Mouse (Mus musculus) lung, postnatal 25 days (tissue): ENCODE data around the gene Plac9a.
"Not testable (repeated sequence)": the region's sequence is repeated elsewhere in the genome, so short reads cannot be mapped to it uniquely, and the experiment has no call there.

Experiments used
- DNase-seq: peaks from one replicate; pipeline ENCODE4 v3.0.0; 2022; ENCODE audit warnings: low spot score

The Plac9a gene

DNA sequence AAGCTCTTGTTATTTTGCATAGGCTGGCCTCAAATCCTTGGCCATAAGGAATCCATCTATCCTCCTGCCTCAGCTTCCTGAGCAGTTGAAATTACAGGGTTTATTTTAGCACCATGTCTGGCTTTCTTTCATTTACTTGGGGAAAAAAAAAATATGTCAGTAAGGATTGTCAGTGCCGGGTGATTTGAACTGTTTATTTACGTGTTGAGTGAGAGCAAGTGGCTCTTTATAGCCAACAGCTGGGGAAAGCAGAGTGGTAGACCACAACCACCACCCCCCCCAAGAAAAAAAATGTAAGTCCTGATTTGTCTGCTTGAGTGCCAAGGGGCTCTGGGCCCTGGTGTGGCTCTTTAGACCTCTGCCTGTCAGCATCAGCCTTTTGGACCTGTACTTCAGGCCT is 39.2 kb downstream of the Plac9a start:
- no peak for DNase-seq

DNA sequence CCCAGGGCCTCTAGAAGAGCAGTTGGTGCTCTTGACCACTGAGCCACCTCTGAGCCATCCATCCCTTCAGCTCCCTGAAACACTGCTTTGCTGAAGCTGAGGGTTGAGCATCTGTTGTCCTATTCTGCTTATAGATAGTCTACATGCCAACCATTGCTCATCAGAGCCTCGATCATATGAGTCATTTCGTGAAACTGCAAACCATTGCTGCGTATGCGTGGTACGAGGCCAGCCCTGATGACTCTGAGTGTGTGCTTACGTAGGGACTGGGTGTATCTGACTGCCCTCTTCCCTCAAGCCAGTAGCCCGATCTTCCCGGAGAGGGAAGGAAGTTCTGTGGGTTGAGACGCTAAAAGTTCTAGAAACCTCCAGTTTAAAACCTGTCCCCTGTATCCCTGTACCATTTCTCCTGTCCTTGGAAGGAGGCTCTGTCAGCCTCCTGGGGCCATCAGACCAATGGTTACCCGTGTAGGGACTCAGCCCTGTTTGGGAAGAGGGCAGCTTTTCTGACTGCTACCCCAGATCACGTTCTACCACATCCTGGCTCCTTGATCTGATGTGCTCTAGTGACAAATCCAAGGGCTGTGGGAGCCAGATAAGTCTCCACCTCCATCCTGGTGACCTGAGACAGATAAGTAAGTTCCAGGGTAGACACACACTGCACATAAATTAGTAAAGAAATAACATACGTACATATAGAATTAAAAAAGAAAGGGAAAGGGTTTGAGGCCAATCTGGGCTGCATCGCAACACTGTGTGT is 40.9 kb downstream of the Plac9a start:
- DNase-seq = no peak

DNA sequence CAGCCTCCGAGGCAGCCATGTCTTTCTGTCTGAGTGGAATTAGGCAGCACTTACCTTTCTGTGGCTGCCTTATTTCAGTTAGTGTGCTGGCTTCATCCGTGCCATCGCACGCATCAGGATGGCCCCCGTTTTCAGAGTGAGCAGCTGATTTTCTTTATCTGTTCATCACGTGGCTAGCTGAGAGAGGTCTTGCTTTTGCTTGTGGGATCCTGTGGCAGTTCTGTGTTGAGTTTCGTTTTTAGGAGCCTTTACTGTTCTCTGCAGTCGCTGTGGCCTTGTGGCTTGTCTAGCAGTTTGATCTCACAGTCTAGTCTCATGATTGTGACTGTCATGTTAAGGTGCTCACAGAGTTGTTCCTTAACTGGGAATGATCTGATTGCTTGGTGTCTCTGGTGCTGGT is 45.0 kb downstream of the Plac9a start:
- DNase-seq = no peak

DNA sequence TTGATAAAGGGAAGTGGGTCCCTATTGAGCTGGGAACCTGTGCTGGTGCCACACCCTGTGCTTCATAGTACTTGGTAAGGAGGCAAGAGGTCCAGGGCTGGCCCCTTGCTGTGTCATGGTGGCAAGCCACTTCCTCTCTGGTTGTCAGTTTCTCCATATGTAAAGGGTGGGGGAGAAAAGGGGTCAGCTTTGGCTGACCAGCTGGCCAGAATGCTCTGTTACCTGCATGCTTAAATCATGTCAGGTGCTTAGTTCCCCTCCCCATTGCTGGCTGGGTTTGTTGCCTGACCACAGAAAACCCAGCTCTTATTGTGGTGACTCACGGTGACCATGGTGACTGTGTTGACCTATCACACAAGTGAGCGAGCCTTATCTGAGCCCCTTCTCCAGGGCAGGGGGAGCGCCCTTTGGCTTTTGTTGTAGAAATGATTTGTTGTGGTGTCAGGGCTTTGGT is 45.7 kb downstream of the Plac9a start:
- DNase-seq = peak; percentile 59

DNA sequence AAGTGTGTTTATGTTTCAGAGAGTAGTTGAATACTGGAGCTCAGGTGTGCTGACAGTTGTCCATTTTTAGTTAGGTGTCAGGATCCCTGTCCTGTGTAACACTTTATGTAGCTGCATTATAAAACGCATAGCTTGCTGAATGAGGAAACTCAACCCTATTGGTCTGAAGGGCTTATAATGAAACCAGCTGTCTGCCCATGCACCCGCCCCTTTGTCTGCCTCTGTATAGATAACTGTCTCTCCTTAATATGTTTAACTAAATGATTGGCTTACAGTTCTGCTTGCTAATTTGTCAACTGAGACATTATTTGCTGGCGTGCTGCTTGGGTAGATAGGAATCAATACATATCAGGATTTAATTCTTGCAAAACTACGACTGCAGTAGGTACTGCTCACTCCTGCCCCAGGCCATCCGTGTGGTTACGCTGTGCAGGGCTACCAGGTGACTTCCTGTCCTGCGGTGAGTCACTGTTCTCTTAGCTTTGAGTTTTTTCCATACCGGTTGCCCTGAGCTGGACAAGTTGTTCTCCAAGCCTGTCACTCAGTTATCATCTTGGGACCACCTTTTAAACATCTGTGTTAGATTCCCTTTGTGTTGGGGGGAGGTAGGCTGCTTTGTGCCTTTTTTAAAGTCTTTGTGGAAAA is 47.5 kb downstream of the Plac9a start:
- DNase-seq = no peak

DNA sequence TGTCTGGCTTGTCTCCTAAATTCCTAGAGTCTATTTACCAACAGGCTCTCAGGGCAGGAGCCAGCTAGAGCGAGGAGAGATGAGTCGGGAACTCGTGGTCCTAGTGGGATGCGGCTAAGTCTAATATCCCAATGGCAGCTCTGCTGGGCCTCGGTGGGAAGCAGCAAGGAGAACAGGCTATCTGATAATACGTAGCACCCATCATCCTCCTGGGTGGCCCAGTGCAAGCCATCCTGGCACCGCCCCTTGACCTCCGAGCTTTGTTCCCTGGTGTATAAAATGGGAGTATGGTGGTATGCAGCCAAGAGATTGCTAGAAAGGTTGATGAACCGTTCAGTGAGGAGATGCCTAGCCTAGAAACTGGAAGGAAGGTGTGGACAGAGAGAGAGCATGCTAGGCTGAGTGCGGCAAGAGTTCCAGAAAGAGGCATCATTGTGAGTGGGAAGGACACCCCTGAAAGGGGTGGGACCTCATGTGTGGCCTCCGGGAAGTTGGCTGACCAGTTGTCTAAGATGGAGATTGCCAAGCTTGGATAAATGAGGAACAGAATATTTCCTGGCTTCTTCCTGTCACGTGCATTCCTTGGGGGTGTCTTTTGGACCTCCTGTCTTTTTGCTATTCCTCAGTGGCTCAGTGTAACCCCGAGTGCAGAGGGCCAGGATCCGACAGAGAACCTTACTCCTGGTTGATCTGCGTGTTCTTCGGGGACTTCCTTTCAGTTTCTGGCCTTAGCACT is 49.0 kb downstream of the Plac9a start:
- no peak for DNase-seq

DNA sequence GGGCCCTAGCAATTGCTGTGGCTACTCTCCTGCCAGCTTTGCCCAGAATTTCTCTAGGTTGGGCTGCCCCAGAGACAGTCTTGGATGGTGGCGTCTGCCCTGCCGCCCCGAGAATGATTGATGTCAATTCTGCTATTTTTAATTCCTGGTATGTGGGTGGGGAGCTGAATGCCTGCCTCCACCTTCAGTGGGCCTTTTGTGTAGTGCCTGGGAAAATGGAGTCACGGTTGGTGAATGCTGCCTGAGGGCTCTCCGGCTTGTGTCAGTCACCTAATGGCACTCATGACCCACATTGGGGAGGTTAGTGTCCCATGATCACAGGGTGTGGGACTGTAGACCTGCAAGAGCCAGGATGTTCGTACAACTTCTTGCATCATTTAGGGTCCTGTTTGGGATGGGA is 49.6 kb downstream of the Plac9a start:
- no peak for DNase-seq

DNA sequence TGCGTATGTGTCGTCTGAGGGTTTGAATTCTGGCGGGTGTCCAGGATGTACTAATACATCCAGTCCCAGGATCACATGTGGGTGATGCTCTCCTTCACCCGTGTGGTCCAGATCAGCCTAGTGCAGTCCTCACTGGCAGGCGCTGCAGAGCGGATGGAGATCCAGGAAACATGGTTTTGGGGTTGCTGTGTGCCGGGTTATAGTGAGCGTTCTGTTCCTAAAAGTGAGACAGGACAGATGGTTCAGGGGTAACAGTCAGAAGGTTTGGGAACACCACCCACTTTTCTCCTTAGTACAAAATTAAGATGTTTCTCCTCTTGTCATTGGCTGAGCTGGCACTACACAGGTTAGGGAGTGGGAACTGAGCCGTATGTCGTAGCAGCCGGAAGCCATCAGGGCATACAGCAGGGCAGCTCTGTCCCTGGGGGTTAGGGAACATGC is 50.8 kb downstream of the Plac9a start:
- DNase-seq = no peak

DNA sequence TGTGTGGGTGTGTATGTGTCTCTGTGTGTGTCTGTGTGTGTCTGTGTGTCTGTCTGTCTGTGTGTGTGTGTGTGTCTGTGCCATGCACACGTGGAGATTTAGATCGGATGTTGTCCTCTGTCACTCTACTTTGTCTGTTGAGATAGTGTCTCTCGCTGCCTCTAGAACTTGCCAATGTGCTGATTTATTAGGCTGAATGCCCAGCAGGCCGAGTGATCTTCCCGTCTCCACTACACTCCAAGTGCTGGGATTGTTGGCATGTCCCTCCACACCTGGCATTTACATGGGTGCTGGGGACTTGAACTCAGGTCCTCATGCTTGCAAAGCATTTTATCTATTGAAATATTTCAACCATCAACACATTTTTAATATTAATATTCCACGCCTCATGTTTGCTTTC is 51.7 kb downstream of the Plac9a start:
- no peak for DNase-seq

DNA sequence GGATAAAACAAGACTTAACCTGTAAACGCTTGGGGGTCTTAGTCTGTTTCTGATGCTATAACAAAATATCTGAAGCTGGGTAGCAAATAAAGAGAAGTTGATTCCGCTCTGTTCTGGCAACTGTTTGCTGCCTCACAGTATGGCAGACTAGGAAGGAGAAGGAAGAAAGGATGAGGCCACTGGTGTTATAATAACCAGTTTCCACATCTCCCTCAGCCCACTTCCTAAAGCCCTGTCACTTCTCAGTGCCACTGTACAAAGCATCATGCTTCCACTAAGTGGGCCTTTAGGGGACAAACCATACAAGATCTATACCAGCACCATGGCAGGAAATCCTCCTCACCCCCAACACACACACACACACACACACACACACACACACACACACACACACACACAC is 52.5 kb downstream of the Plac9a start:
- DNase-seq = no peak

DNA sequence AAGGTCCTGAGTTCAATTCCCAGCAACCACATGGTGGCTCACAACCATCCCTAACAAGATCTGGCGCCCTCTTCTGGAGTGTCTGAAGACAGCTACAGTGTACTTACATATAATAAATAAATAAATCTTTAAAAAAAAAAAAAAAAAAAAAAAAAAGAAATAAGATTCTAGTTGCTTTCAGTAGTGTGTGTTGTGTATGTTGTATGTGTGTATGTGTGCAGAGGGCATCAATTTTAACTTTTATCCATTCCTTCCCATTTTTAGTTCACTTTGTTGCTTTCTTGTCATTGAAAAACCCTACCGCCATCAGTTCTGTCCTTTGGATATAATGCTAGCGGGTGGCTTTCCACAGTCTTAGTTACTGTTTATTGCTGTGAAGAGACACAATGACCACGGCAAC is 54.2 kb downstream of the Plac9a start:
- DNase-seq = not testable (repeated sequence)

DNA sequence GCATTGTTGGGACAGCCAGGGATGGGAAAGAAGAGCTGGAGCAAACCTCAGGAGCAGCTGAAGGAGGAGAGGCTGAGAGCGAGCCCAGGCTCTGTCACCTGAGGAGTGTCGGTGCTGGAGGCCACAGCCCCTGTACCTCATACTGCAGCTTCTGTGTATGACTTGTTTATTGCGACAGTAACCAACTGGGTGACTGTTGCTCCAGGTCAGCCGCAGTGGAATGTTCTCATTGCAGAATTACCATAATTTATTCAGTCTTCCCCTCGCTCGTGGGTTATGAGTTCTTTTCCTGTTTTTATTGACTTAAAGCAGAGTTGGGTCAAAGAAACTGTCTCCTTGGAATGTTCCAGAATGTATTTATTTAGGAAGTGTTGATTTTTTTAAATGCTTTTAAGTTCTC is 54.7 kb downstream of the Plac9a start:
- no peak for DNase-seq

DNA sequence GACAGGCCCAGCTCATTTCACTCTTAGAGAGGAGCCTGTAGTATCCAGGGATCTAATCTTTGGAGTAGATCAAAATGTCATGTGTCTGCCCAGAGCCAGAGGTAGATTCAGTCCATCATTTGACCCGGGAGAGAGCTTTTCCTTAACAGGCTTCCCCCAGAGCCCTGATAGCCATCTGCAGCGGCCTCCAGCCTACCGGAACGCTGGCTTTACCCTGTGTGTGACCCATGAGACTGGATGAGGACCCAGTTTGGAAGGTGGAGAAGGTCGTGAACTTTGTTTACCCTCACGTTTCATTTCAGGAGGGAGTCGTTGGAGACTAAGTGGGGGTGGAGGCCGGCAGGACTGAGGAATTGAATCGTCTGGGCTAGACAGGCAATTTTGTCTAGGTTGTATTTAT is 55.2 kb downstream of the Plac9a start:
- no peak for DNase-seq

DNA sequence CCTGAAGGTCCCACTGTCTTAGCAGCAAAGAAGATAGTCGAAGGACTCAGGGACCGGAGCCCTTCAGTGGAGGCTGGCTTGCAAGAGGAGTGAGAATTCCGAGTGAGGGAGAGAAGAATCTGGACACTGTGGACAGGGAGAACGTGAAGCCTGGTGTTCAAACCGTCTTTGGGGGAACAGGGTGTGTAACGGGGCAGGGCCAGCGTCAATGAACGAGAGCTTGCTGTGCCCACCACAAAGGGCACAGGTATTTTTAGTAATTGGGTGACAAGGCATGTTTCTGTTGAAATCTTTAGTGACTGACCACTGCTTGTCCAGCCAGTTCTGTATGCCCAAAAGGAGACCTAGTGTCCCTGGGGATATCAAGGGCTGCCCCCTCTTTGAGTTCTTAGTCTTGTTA is 56.4 kb downstream of the Plac9a start:
- DNase-seq = no peak

DNA sequence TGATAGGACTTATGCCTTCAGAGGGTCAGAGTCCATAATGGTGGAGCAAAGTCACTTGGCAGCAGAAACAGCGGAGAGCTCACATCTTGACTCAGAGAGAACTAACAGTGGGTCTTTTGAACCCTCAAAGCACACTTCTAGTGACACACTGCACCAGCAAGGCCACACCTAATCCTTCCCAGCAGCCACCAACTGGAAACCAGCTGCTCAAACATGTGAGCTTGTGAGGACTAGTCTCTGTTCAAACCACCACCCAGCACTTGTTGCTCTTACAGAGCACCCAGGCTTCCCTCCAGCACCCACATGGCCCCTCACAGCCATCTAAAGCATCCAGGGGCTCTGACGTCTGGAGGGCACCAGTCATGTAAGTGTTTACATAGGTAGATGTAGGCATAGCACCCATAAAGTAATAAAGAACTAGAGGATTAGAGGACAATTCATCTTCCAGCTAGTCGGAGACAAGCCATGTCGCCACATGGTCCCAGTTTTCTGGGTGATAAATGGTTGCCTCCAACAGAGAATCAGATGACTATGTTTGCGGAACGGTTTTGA is 57.0 kb downstream of the Plac9a start:
- no peak for DNase-seq

DNA sequence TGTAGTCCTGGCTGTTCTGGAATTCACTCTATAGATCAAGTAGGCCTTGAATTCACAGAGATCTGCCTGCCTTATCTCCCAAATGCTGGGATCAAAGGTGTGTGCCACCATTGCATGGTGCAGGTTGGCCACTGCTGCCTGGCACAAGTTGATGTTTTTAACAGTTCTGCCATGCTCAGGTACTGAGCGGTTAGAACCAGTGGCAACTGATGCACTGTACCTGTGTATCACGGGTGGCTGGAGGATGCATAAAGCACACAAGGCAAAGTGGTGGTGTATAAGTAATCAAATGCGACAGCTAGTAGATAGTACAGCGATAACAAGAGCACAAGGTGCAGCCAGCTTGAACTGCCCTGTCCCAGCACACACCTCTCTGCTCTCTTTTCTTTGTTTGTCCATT is 58.5 kb downstream of the Plac9a start:
- DNase-seq = no peak

DNA sequence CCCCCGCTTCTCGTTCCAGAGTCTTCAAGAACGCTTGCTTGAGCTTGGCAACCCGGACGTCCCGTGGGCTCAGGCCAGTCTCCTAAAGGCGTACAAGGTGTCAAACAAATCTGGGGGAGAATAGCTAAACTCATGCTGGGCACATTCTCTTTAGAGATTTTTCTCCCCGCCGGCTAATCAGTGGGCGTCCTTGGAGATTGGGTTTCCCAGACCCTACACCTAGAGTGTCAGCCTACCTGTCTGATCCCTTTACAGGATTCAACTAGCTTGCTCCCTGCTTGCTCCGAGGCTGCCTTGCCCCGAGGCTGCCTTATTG is 60.3 kb downstream of the Plac9a start:
- DNase-seq = no peak

DNA sequence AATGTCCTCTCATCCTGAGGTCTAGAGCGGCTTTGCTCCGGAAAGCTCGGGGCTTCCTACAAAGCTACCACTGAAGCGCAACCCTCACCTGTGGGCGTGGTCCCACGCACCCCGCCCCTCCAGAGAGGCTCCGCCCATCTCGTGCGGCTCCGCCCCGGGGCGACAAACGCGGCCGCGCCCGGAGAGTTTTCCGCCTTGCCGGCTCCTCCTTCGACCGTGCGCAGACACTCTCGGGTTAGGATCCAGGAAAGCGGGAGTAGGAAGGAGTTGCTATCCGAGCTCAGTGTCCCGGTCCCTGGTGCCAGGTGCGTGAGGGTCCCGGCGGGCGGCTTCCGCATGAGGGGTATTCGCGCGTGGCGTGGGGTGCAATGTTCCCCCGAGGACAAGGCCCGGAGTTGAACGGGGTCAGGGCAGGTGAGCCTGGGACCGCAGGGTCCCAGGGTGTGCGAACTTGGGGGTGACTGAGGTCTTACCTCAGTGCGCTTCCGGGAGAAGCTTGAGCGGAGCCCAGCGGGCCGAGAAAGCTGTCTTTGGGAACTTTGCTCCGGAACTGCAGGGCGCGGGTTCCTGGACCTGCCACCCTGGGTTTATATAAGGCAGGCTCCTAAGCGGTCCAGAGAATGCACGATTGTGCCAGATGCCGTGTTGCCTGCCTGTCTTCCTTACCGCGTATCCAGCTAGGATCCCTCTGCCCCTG is 60.8 kb downstream of the Plac9a start, which contains the start of gene Anxa11:
TSS of gene Anxa11 (plus strand) at position 166 of the 697 bp plus-strand sequence.
- DNase-seq = peak; percentile 93

DNA sequence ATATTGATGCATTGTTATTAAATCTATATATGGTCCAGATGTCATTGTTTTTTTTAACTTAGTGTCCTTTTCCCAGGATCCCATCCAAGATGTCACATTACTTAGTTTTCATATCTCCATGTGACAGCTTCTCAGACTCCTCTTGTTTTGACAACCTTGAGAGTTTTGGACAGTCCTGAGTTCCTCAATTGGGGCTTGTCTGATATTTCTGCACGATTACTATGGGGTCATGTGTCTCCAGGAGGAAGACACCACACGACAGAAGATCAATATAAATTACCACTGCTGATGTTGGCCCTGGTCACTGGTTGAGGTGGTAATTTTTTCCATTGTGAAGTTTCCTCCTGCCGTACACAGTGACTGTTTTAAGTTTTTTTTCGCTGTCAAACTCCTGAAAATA is 61.3 kb downstream of the Plac9a start:
- DNase-seq = no peak

DNA sequence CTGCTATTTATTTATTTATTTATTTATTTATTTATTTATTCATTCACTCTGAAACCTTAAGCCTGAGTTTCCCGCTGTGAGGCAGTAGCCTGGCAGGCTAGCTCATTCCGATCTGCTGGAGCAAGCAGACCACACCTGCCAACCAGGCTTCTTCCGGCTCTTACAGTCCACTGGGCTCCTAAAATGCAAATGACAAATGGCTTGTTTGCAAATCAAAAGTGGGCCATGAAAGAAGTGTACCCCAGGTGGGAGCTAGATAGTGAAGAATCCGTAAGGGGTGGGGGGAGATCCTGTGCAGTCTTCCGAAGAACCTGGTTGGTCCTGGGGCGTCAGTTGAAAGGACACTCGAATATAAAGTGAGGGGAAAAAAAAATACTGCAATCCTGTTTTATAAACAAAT is 61.9 kb downstream of the Plac9a start:
- DNase-seq = no peak

DNA sequence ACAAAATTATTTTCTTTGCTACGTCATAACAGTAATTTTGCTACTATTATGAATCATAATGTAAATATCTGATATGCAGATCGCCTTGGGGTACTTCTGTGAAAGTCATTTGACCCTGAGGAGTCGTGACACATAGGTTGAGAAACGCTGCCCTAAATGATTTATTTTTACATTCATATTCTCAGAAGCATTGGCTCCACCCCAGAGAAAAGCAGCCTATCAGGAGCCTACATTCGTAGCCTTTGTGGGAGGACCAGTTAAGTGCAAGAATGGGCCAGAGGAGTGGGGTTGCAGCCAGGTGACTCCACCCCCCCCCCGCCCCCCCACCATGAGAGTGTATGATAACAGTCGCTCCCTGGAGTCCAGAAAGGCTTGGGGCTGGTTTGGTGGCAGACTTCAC is 63.1 kb downstream of the Plac9a start:
- DNase-seq = no peak

DNA sequence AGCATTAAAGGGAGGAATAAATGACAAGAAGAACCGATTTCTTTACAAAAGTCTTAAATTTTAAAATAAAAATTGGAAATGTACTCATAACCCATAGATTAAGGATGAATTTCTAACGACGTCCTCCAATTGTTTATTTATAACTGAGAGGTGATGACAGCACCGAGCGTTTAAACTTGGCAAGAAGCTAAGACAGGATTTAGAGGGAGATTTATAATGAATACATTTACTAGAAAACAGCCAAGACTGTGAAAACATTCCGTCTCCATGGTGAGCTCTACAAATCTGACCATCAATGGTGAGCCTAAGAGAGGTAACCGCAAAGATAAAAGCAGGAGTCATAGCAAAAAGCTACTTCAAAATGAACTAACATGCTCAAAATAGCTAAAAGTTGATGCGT is 64.5 kb downstream of the Plac9a start:
- DNase-seq = no peak
